Comparison of ENCODE assay signal across 18 mouse cellular contexts in the genomic region with DNA sequence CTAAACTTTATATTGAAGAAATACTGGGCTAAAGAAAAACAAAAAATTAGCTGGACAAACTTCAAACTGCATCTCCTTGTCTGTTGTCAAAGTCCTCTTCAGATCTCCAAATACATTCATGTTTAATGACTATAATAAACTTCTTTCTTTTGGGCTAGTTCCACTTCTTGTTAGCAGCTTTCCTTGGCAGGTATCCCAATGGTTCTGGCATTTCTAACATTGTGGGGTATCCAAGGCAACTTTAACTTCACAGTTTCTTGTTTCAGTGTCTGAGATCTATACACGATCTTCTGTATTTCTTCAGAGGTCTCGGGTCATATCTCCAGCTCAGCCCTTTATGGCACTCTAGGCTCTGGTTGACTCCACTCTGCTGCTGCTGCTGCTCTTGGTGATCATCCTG.
A peak's percentile ranks its signal among the peaks of the same experiment; 100 is the strongest.
DNase-seq lines count a peak whose midpoint lies in the region; ATAC-seq and TF ChIP-seq lines count a peak whose summit lies in the region.
"Had no signal": no experiment of that assay in that cellular context is flagged by ENCODE, and none has a peak within 500 bp of the region (broad histone marks: within the 10 kb centered on the region; RNA-seq: fewer than 3 reads in every experiment).

No protein-coding gene starts in this region.

- H3K36me3 ChIP-seq in forebrain, postnatal 0 days (ENCODE audit: insufficient read depth), result no peaks in the 10 kb centered on the region
- H3K36me3 ChIP-seq in forebrain, embryonic 11.5 days (ENCODE audit: control insufficient read depth, insufficient read depth, low read length), result no peaks in the 10 kb centered on the region
- H3K36me3 ChIP-seq: embryonic facial prominence, embryonic 12.5 days; heart, embryonic 12.5 days; hindbrain, embryonic 15.5 days had no signal

- H3K9me3 ChIP-seq in forebrain, postnatal 0 days (ENCODE audit: low read length), result no peaks in the 10 kb centered on the region
- H3K9me3 ChIP-seq in forebrain, embryonic 11.5 days (ENCODE audit: control insufficient read depth, low read length), result no peaks in the 10 kb centered on the region
- H3K9me3 ChIP-seq: embryonic facial prominence, embryonic 12.5 days; heart, embryonic 12.5 days; hindbrain, embryonic 15.5 days had no signal

- H3K4me2 ChIP-seq in forebrain, postnatal 0 days (ENCODE audit: low read depth), result no peak overlapping the region
- no peak overlapping the region for H3K4me2 ChIP-seq in forebrain, embryonic 11.5 days (ENCODE audit: low read depth, low read length, severe bottlenecking)
- H3K4me2 ChIP-seq: embryonic facial prominence, embryonic 12.5 days; heart, embryonic 12.5 days; hindbrain, embryonic 15.5 days had no signal

- intact Hi-C loops in left cerebral cortex, postnatal 10 days (cut with DNase I), result no loop called here

- H3K27me3 ChIP-seq in forebrain, postnatal 0 days (ENCODE audit: insufficient read depth, low read length), result no peaks in the 10 kb centered on the region
- H3K27me3 ChIP-seq in forebrain, embryonic 11.5 days (ENCODE audit: control insufficient read depth, insufficient read depth, low read length), result no peaks in the 10 kb centered on the region
- H3K27me3 ChIP-seq: embryonic facial prominence, embryonic 12.5 days; heart, embryonic 12.5 days; hindbrain, embryonic 15.5 days had no signal

- no peaks in the 10 kb centered on the region for H3K4me1 ChIP-seq in forebrain, postnatal 0 days (ENCODE audit: insufficient read depth)
- no peaks in the 10 kb centered on the region for H3K4me1 ChIP-seq in forebrain, embryonic 11.5 days (replicated peaks; ENCODE audit: control insufficient read depth, insufficient read depth, low read length)
- H3K4me1 ChIP-seq: embryonic facial prominence, embryonic 12.5 days; heart, embryonic 12.5 days; hindbrain, embryonic 15.5 days had no signal

- H3K4me3 ChIP-seq in forebrain, postnatal 0 days (ENCODE audit: low read depth, low read length), result no peak overlapping the region
- no peak overlapping the region for H3K4me3 ChIP-seq in forebrain, embryonic 11.5 days (ENCODE audit: low read depth, low read length)
- H3K4me3 ChIP-seq: embryonic facial prominence, embryonic 12.5 days; heart, embryonic 12.5 days; hindbrain, embryonic 15.5 days had no signal

- DNase-seq in forebrain, postnatal 0 days, result peak; percentile 66
- DNase-seq in forebrain, embryonic 11.5 days (ENCODE audit: low spot score), result no peak
- peak; percentile 12 to 26 for DNase-seq in left cerebral cortex, postnatal 10 days (ENCODE audit: extremely low spot score in 1 of 2, low spot score in 2 of 2)
- no peak for DNase-seq in left cerebral cortex, adult 8-10 months (ENCODE audit: low spot score in 2 of 2)
- peak; percentile 35 to 52 for DNase-seq in right cerebral cortex, postnatal 10 days (ENCODE audit: low spot score in 2 of 2)
- no peak for DNase-seq in right cerebral cortex, postnatal 14 days
- no peak for DNase-seq in layer of hippocampus, postnatal 36 days
- DNase-seq: adrenal gland, adult 2 months; adrenal gland, postnatal 36 days; cerebellum, adult 11-12 months; cerebellum, adult 9-10 months; cerebellum, postnatal 25 days; gastrocnemius, postnatal 14 days had no signal

- H3K27ac ChIP-seq in forebrain, postnatal 0 days (ENCODE audit: low read depth, low read length), result no peak overlapping the region
- H3K27ac ChIP-seq in forebrain, embryonic 11.5 days (ENCODE audit: low read depth, low read length), result no peak overlapping the region
- H3K27ac ChIP-seq: embryonic facial prominence, embryonic 12.5 days; hindbrain, embryonic 15.5 days had no signal

- no peak overlapping the region for H3K9ac ChIP-seq in forebrain, postnatal 0 days
- H3K9ac ChIP-seq in forebrain, embryonic 11.5 days (ENCODE audit: low read length), result no peak overlapping the region
- H3K9ac ChIP-seq: embryonic facial prominence, embryonic 12.5 days; heart, embryonic 12.5 days; hindbrain, embryonic 15.5 days had no signal

- WGBS in forebrain, postnatal 0 days, result 50% methylated on average over 2 of the region's 2 CpGs
- WGBS in forebrain, embryonic 11.5 days, result 77% methylated on average over 2 of the region's 2 CpGs

- no peak for TF ChIP-seq CTCF in forebrain, postnatal 0 days (IDR thresholded peaks at IDR 0.05; ENCODE audit: low read depth)

- no peak for ATAC-seq in forebrain, postnatal 0 days
- no peak for ATAC-seq in forebrain, embryonic 11.5 days (replicated peaks; ENCODE audit: low FRiP score)
- ATAC-seq: forebrain, embryonic 16.5 days; intestine, embryonic 16.5 days had no signal

Comparison
In these comparisons a context has a peak if more than half of its experiments do, and no peak if none do; other contexts are left out.
1. DNase-seq: peak in forebrain, postnatal 0 days (single experiment), left cerebral cortex, postnatal 10 days (2 of 2) and right cerebral cortex, postnatal 10 days (2 of 2); none in forebrain, embryonic 11.5 days (single experiment), left cerebral cortex, adult 8-10 months (0 of 2), right cerebral cortex, postnatal 14 days (single experiment) and layer of hippocampus, postnatal 36 days (0 of 2).